Mouse (Mus musculus) forebrain, embryonic 11.5 days (tissue): Measurements from ENCODE around the gene Gm20388. TPM values are rescaled to one million over a fixed set of nuclear protein-coding genes. Genes with fewer than 3 reads are reported as not detected.

Experiments used
- ATAC-seq: fragments of 200-750 bp; cut with Nextera tagmentation; replicated peaks from 2 replicates; pipeline ENCODE4 v1.8.0; 2017; ENCODE audit warnings: moderate TSS enrichment; ENCODE audit not compliant: low FRiP score
- DNase-seq: peaks from one replicate; pipeline ENCODE4 v3.0.0-alpha.2; 2017; ENCODE audit warnings: low spot score
- H3K27ac ChIP-seq: fragments of 300-500 bp; sonication (generic); 2 replicates; pipeline ENCODE4 v1.5.1; 2014; ENCODE audit warnings: low read depth, low read length
- H3K27me3 ChIP-seq: fragments of 300-500 bp; sonication (generic); 2 replicates; pipeline ENCODE4 v1.6.1; 2014; ENCODE audit warnings: mild to moderate bottlenecking, low read length, mixed read lengths; ENCODE audit not compliant: control insufficient read depth, insufficient read depth
- H3K36me3 ChIP-seq: fragments of 300-500 bp; sonication (generic); 2 replicates; pipeline ENCODE4 v1.6.1; 2014; ENCODE audit warnings: mild to moderate bottlenecking, low read length, moderate library complexity, mixed read lengths; ENCODE audit not compliant: control insufficient read depth, insufficient read depth
- H3K4me1 ChIP-seq: fragments of 300-500 bp; sonication (generic); replicated peaks from 2 replicates; pipeline ENCODE4 v1.6.1; 2014; ENCODE audit warnings: low read length, mixed read lengths; ENCODE audit not compliant: control insufficient read depth, insufficient read depth
- H3K4me2 ChIP-seq: fragments of 300-500 bp; sonication (generic); 2 replicates; pipeline ENCODE4 v1.6.1; 2014; ENCODE audit warnings: low read depth, mild to moderate bottlenecking, low read length, moderate library complexity, mixed read lengths; ENCODE audit not compliant: severe bottlenecking
- H3K4me3 ChIP-seq: fragments of 300-500 bp; sonication (generic); 2 replicates; pipeline ENCODE4 v1.5.1; 2014; ENCODE audit warnings: low read depth, low read length
- H3K9ac ChIP-seq: fragments of 300-500 bp; sonication (generic); 2 replicates; pipeline ENCODE4 v1.6.1; 2014; ENCODE audit warnings: low read length
- H3K9me3 ChIP-seq: fragments of 300-500 bp; sonication (generic); 2 replicates; pipeline ENCODE4 v1.6.1; 2016; ENCODE audit warnings: low read length, mixed read lengths; ENCODE audit not compliant: control insufficient read depth
- WGBS: fragments of 180-500 bp; shearing (Covaris S2); extraction: QIAGEN DNeasy Blood & Tissue Kit; methylation state at CpG from one replicate; pipeline ENCODE4 v1.1.7; 2014; 5-methylcytosine and 5-hydroxymethylcytosine counted together
- polyA plus RNA-seq: library from polyadenylated mRNA; unstranded; fragments of >200 nt; fragmentation: Nextera tagmentation; extraction: Ambion mirVana; gene quantifications from 2 replicates; pipeline ENCODE4 v1.2.1, GENCODE M21; 2014

Gene Gm20388
- polyA plus RNA-seq, 1 experiment from 2014 or later: not detected

GRCm38 (mm10) chr8:122682820-122683219 is 2772.2 kb downstream of the Gm20388 start:
- H3K4me3 ChIP-seq: no peak overlapping the region
- peaks cover 4% of the 10 kb centered on the region; the same call in 1 of the 2 replicates for H3K4me1 ChIP-seq
- no peak overlapping the region for H3K4me2 ChIP-seq
- H3K27me3 ChIP-seq: peaks cover 35% of the 10 kb centered on the region
- H3K9ac ChIP-seq: no peak overlapping the region
- no peaks in the 10 kb centered on the region for H3K36me3 ChIP-seq
- ATAC-seq (no peak), DNase-seq (no peak)
- 89% methylated on average over 11 of the region's 11 CpGs for WGBS
- no peaks in the 10 kb centered on the region for H3K9me3 ChIP-seq
- no peak overlapping the region for H3K27ac ChIP-seq

GRCm38 (mm10) chr8:122685097-122685861 is 2774.6 kb downstream of the Gm20388 start:
- peaks cover 10% of the 10 kb centered on the region for H3K27me3 ChIP-seq
- no peak for ATAC-seq

DNA sequence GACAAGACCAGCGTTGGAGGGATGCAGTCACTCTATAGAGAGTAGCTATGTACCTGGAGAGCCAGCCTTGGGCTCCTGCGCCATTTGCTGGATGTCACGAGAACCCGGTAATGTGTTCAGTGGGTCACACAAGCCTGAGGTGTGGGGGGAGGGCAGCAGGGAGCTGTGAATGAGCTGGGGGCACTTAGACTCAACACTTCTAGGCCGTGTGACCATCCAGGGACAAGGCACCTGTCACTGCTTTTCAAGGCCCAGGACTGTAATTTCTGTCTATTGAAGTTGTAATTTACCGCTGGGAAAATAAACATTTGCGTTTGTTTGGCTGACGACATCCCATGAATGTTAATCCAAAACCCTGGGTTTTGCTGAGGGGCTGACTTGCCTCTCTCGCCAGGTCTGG is 2776.2 kb downstream of the Gm20388 start:
- 78% methylated on average over 9 of the region's 9 CpGs for WGBS

More at GRCm38 (mm10) chr8:122685097-122685861, 2774.6 kb downstream of the Gm20388 start:
- Histone ChIP-seq H3K4me3 (no peak overlapping the region), H3K9ac (no peak overlapping the region), H3K36me3 (no peaks in the 10 kb centered on the region), H3K27ac (no peak overlapping the region), H3K4me2 (no peak overlapping the region), H3K4me1 (no peaks in the 10 kb centered on the region; the same call in 1 of the 2 replicates), H3K9me3 (no peaks in the 10 kb centered on the region)
- no peak for DNase-seq
- 88% methylated on average over 19 of the region's 19 CpGs for WGBS

DNA sequence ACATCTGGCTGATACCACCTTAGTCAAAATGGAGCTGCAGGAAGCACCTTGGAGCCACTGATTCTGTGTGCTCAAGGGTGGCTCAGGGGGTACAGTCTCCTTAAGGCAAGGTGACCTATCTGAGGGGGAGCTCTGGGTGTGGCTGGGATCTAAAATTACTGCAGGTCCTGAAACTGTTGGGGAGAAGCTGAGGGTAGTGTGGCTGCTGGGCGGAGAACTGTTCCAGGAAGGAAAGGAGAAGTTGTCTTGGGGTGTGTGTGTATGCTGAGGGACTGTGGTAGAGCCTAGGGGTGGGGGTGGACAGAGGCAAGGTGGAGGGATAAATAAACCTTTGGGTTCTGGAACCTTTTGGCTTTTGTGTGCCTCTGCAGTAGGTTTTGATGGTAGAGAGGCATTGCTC is 2778.7 kb downstream of the Gm20388 start:
- H3K36me3 ChIP-seq: no peaks in the 10 kb centered on the region
- 84% methylated on average over 1 of the region's 1 CpGs for WGBS
- H3K27ac ChIP-seq: no peak overlapping the region
- no peaks in the 10 kb centered on the region for H3K27me3 ChIP-seq
- DNase-seq (no peak), ATAC-seq (no peak)
- no peaks in the 10 kb centered on the region for H3K4me1 ChIP-seq
- no peak overlapping the region for H3K9ac ChIP-seq
- no peaks in the 10 kb centered on the region for H3K9me3 ChIP-seq
- no peak overlapping the region for H3K4me2 ChIP-seq
- H3K4me3 ChIP-seq: no peak overlapping the region

More for the DNA sequence above, 2776.2 kb downstream of the Gm20388 start:
- Histone ChIP-seq H3K4me3 (no peak overlapping the region), H3K4me1 (no peaks in the 10 kb centered on the region), H3K4me2 (no peak overlapping the region), H3K9ac (no peak overlapping the region), H3K9me3 (no peaks in the 10 kb centered on the region), H3K27me3 (no peaks in the 10 kb centered on the region), H3K36me3 (no peaks in the 10 kb centered on the region), H3K27ac (no peak overlapping the region)
- ATAC-seq (no peak), DNase-seq (no peak)

DNA sequence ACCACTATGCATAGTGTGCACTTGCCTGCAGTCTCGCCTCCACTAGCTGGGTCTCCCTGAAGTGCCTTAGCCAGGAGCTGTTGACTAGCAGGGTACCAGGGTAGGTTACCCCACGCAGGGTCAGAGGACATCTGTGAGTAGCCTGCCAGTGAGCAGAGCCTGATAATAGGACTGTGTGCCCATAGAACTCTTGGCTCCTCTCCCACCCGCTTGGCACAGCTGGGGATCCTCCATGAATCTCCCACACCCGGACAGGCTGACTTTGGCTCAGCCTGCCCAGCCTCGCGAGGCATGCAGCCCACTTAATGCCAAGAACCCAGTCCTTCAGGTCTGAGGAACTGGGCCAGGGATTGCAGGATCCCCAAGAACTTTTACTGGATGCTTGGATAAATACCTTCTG is 2780.4 kb downstream of the Gm20388 start:
- 84% methylated on average over 6 of the region's 6 CpGs for WGBS
- H3K36me3 ChIP-seq: no peaks in the 10 kb centered on the region
- H3K9ac ChIP-seq: no peak overlapping the region
- H3K27me3 ChIP-seq: no peaks in the 10 kb centered on the region
- no peak overlapping the region for H3K4me2 ChIP-seq
- H3K27ac ChIP-seq: no peak overlapping the region
- H3K4me3 ChIP-seq: no peak overlapping the region
- H3K9me3 ChIP-seq: no peaks in the 10 kb centered on the region
- no peaks in the 10 kb centered on the region for H3K4me1 ChIP-seq
- no peak for ATAC-seq
- no peak for DNase-seq

DNA sequence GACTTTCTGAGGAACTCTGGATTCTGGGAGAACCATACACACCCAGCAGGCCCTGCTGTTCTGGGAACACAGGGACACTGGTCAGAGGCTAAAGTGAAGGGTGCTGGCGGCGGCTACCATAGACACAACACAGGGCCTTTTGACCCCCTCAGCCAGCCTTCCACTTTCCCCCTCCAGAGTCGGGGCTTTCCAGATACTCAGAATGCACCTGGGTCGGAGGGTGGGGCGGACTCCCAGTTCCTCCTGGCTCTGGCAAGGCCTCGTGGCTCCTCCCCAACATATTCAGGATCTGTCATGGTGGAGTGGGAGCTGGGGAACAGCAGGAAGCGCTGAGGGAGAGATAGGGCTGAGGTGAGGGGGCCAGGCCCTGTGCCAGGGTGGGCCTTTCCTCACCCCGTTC is 2781.5 kb downstream of the Gm20388 start:
- H3K4me2 ChIP-seq: no peak overlapping the region
- no peaks in the 10 kb centered on the region for H3K4me1 ChIP-seq
- no peak overlapping the region for H3K9ac ChIP-seq
- H3K9me3 ChIP-seq: no peaks in the 10 kb centered on the region
- no peaks in the 10 kb centered on the region for H3K36me3 ChIP-seq
- H3K4me3 ChIP-seq: no peak overlapping the region
- H3K27me3 ChIP-seq: no peaks in the 10 kb centered on the region
- ATAC-seq (no peak), DNase-seq (no peak)
- no peak overlapping the region for H3K27ac ChIP-seq
- 80% methylated on average over 8 of the region's 8 CpGs for WGBS

DNA sequence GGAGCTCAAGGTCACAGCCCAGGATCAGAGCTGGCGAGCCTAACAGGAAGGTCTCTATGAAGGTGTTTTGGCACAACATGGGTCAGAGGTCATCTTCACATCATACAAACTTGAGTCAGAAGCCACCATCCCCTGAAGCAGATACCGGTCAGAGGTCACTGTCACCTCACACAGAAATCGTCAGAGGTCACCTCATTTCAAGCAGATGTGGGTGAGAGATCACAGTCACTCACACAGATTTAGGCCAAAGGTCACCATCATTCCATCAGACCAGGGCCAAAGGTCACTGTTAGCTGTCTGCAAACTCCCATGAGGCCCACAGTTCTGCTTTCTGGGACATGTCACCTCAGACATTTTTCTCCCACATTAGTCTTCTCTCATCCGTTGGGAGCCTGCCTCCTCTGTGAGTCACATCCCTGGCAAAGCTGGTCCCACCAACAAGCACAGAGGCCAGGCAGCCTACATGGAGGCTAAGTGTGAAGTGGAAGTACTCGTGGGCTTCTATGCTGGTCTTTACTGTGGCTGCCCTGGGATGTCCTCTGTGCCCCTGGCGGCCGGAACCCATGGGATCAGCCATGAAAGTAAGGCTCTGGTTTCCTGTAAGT is 2784.9 kb downstream of the Gm20388 start:
- Histone ChIP-seq H3K27me3 (no peaks in the 10 kb centered on the region), H3K4me1 (no peaks in the 10 kb centered on the region), H3K4me3 (no peak overlapping the region), H3K9me3 (no peaks in the 10 kb centered on the region), H3K27ac (no peak overlapping the region), H3K9ac (no peak overlapping the region), H3K36me3 (no peaks in the 10 kb centered on the region), H3K4me2 (no peak overlapping the region)
- ATAC-seq: no peak
- no peak for DNase-seq
- 77% methylated on average over 7 of the region's 7 CpGs for WGBS

DNA sequence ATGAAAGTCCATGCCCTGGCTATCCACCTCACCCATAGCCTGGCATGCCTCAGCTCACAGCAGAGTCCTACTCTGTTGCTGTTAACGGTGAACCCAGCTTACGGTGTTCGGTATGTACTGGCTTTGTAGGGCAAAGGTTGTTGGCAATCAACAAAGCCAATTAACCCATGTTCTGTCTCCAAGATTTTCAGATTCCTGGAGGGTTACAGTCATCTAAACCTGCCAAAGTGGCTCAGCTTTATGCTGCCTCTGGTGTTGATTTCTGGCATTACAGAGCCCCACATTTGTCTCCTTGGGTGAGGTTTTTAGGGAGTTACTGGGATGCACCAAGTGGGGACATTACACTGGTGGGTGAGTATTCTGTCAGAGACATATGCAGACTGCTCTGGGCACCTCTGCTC is 2786.5 kb downstream of the Gm20388 start:
- H3K27me3 ChIP-seq: no peaks in the 10 kb centered on the region
- H3K4me3 ChIP-seq: no peak overlapping the region
- DNase-seq: no peak
- no peak overlapping the region for H3K4me2 ChIP-seq
- H3K9me3 ChIP-seq: no peaks in the 10 kb centered on the region
- H3K27ac ChIP-seq: no peak overlapping the region
- no peaks in the 10 kb centered on the region for H3K36me3 ChIP-seq
- H3K9ac ChIP-seq: no peak overlapping the region
- WGBS: 75% methylated on average over 3 of the region's 3 CpGs
- ATAC-seq: no peak
- H3K4me1 ChIP-seq: no peaks in the 10 kb centered on the region

GRCm38 (mm10) chr8:122697586-122697985 is 2786.9 kb downstream of the Gm20388 start:
- ATAC-seq (no peak), DNase-seq (no peak)
- H3K4me2 ChIP-seq: no peak overlapping the region
- H3K36me3 ChIP-seq: no peaks in the 10 kb centered on the region
- H3K27me3 ChIP-seq: no peaks in the 10 kb centered on the region
- no peak overlapping the region for H3K27ac ChIP-seq
- H3K9me3 ChIP-seq: no peaks in the 10 kb centered on the region
- no peaks in the 10 kb centered on the region for H3K4me1 ChIP-seq
- 76% methylated on average over 6 of the region's 6 CpGs for WGBS
- no peak overlapping the region for H3K9ac ChIP-seq
- H3K4me3 ChIP-seq: no peak overlapping the region
